Mouse (Mus musculus) T-cell, adult 2 months (primary cell): Measurements from ENCODE around the gene Clk1.

Source experiments
- DNase-seq: peaks from one replicate; pipeline ENCODE4 v3.0.0; 2022; ENCODE audit warnings: low spot score

Gene Clk1

GRCm38 (mm10) chr1:58423371-58424248, at the start of gene Clk1:
Gene Clk1, minus strand, starts transcription at chr1:58424066.
- DNase-seq = peak; percentile 93

- no peak for DNase-seq
These were observed 41.7 kb upstream of the Clk1 start for GRCm38 (mm10) chr1:58465561-58465960.

GRCm38 (mm10) chr1:58465042-58465441, 41.2 kb upstream of the Clk1 start:
- DNase-seq = no peak

- DNase-seq = no peak
These were observed 40.1 kb upstream of the Clk1 start for GRCm38 (mm10) chr1:58463935-58464334.

- no peak for DNase-seq
These were observed 36.7 kb upstream of the Clk1 start for GRCm38 (mm10) chr1:58460566-58460965.

GRCm38 (mm10) chr1:58458867-58459266, 35.0 kb upstream of the Clk1 start:
- no peak for DNase-seq

GRCm38 (mm10) chr1:58458175-58458574, 34.3 kb upstream of the Clk1 start:
- no peak for DNase-seq

GRCm38 (mm10) chr1:58454316-58454715, 30.4 kb upstream of the Clk1 start:
- DNase-seq = peak; percentile 76

- DNase-seq = no peak
These were observed 24.5 kb upstream of the Clk1 start for GRCm38 (mm10) chr1:58448396-58448795.

- DNase-seq = no peak
These were observed 23.9 kb upstream of the Clk1 start for GRCm38 (mm10) chr1:58447766-58448165.

- peak; percentile 66 for DNase-seq
These were observed 22.0 kb upstream of the Clk1 start for GRCm38 (mm10) chr1:58445861-58446260.

- peak; percentile 89 for DNase-seq
These were observed 21.4 kb upstream of the Clk1 start, which contains the start of the genes Nif3l1 and Ppil3 for GRCm38 (mm10) chr1:58445143-58445722. Gene Nif3l1, plus strand, starts transcription at chr1:58445151. Gene Ppil3, minus strand, starts transcription at chr1:58445486.

- no peak for DNase-seq
These were observed 20.8 kb upstream of the Clk1 start for GRCm38 (mm10) chr1:58444691-58445090.

- no peak for DNase-seq
These were observed 685 bp upstream of the Clk1 start for GRCm38 (mm10) chr1:58424551-58424950.

- peak; percentile 81 for DNase-seq
These were observed 987 bp downstream of the Clk1 start for GRCm38 (mm10) chr1:58422879-58423278.

- peak; percentile 45 for DNase-seq
These were observed 2.9 kb downstream of the Clk1 start for GRCm38 (mm10) chr1:58420961-58421360.

- DNase-seq = no peak
These were observed 3.8 kb downstream of the Clk1 start for GRCm38 (mm10) chr1:58420032-58420431.

GRCm38 (mm10) chr1:58416048-58416447, 7.8 kb downstream of the Clk1 start:
- DNase-seq = no peak

GRCm38 (mm10) chr1:58415442-58415841, 8.4 kb downstream of the Clk1 start:
- DNase-seq = peak; percentile 50

GRCm38 (mm10) chr1:58410776-58411175, 13.1 kb downstream of the Clk1 start:
- no peak for DNase-seq

GRCm38 (mm10) chr1:58410198-58410588, 13.7 kb downstream of the Clk1 start:
- DNase-seq = peak; percentile 27

GRCm38 (mm10) chr1:58409553-58410197, 14.2 kb downstream of the Clk1 start:
- DNase-seq = peak; percentile 31

GRCm38 (mm10) chr1:58408141-58408540, 15.7 kb downstream of the Clk1 start:
- no peak for DNase-seq
